Mouse (Mus musculus) left cerebral cortex, adult 11 months (tissue): ENCODE measurements around the gene Zbtb32.

ENCODE experiments used
- DNase-seq: peaks from one replicate; pipeline ENCODE4 v3.0.0; 2022; ENCODE audit warnings: low spot score

Zbtb32 gene

GRCm38 (mm10) chr7:30566033-30566432 is 32.7 kb downstream of the Zbtb32 start:
- no peak for DNase-seq

GRCm38 (mm10) chr7:30564970-30565571 is 33.6 kb downstream of the Zbtb32 start, which contains the start of gene Igflr1:
Gene Igflr1 (plus strand): TSS chr7:30565427.
- DNase-seq: no peak

GRCm38 (mm10) chr7:30563906-30564280 is 34.8 kb downstream of the Zbtb32 start:
- DNase-seq: no peak

DNA sequence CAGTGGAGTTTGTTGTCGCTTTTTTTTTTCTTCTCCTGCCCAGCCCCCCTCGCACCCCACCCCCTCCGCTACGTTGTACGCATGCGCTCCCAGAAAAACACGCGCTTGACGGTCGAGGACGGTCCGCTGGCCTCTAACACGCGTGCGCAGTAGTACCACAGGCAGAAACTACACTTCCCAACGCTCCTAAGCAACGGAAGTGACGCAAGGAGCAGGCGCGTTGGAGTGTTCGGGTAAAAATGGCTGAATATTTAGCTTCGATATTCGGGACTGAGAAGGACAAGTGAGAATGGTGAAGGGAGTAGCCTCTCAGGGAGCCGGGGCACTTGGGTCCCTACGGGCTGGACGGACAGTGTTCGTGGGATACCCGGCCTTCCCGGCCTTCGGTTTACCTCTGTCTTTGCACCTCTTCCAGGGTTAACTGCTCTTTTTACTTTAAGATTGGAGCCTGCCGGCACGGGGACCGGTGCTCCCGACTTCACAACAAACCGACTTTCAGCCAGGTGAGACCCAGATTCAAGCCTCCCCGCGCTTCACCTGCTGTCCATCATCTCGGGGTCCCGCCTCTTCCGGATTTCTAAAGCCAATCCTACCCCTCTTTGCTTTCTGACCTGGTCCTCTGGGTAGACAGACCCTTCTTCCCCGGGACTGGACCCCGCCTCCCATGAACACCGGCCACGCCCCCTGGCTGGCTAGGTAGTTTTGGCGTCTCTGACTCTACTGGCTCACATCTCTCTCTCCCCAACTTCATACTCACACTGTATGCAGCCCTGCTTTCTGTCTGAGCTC is 35.4 kb downstream of the Zbtb32 start, which contains the start of the genes U2af1l4, Gm49396 and Psenen:
Gene U2af1l4, plus strand, starts transcription at position 185 of the 789 bp plus-strand sequence.
Gene Gm49396, plus strand, starts transcription at position 228 of the 789 bp plus-strand sequence.
Gene Psenen, minus strand, starts transcription at position 511 of the 789 bp plus-strand sequence.
- peak; percentile 93 for DNase-seq

GRCm38 (mm10) chr7:30562526-30563116 is 36.1 kb downstream of the Zbtb32 start:
- DNase-seq: no peak

- no peak for DNase-seq
Measured at GRCm38 (mm10) chr7:30560296-30560695, 38.4 kb downstream of the Zbtb32 start.

DNA sequence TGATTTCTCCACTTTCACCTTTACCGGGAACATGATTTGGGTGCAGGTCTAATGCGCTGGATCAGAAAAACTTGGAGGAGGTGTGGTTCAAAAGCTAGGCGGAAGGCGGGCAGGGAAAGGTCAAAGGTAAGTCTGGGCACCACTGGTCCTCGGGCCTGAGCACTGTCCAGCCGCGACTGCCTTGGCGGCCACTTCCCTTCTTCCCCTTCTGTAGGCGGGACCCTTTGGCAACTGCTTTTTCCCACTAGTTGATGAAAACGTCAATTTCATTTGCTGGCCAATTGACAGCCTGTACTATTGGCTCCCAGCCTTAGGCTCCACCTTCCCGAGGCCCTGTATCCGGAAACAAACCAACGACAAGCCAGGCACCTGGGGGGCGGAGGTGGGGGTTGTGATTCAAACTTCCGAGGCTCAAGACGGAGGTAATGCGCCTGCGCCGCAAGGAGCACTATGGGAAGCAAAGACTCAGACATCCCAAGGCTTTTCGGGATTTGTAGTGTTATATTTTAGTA is 39.2 kb downstream of the Zbtb32 start, which contains the start of gene Lin37:
Gene Lin37, minus strand, starts transcription at position 396 of the 512 bp plus-strand sequence.
- DNase-seq: peak; percentile 98

- no peak for DNase-seq
Measured at GRCm38 (mm10) chr7:30558656-30559442, 39.9 kb downstream of the Zbtb32 start.

- no peak for DNase-seq
Measured at GRCm38 (mm10) chr7:30557901-30558514, 40.7 kb downstream of the Zbtb32 start.

GRCm38 (mm10) chr7:30556894-30557536 is 41.7 kb downstream of the Zbtb32 start:
- DNase-seq: no peak

DNA sequence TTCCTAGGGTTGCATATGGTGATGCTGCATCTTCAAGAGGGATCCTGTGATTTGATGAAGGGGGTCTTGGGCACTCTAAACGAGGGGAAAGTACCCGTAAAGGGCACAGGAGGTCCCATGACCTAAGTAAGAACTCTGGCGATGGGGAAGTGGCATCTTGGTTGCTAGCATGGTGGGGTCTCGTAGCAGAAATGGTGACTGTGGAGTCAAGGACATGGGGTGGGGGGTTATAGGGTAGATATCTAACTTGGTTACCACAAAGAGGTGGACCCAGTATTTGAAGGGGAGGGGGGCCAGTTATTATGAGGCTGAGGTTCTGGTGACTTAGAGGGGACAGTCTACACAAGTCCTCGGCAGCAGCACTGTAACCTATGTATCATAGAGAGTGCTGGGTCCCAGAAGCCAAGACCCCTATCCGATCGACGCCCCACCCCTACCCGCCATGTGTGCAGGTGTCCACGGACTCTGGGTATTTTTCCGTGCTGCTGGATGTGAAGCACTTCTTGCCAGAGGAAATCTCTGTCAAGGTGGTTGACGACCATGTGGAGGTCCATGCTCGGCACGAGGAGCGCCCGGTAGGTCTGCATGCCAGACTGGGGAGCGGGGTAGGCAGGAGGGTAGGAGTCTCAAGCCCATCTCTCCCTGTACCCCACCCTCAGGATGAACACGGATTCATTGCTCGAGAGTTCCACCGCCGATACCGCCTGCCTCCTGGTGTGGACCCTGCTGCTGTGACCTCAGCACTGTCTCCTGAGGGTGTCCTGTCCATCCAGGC is 44.7 kb downstream of the Zbtb32 start:
- DNase-seq: no peak

DNA sequence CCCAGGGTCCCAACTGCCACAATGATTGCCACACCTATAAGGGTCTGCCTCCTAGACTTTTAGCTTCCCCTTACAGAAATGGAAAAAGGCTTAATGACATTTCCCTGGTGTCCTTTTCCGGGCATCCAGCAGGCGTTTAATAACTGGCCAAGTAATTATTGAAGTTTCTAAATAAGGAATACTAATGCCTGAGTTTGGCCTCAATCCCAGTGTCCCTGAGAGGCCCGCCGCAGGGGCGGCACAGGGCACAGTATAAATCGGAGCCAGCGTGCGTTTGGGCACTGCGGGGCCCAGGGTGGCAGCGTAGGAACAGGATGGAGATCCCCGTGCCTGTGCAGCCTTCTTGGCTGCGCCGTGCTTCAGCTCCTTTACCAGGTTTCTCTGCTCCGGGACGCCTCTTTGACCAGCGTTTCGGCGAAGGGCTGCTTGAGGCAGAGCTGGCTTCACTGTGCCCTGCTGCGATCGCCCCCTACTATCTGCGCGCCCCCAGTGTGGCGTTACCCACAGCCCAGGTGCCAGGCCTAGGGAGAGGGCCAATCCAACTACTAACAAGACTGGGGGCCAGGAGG is 45.6 kb downstream of the Zbtb32 start:
- DNase-seq: no peak

DNA sequence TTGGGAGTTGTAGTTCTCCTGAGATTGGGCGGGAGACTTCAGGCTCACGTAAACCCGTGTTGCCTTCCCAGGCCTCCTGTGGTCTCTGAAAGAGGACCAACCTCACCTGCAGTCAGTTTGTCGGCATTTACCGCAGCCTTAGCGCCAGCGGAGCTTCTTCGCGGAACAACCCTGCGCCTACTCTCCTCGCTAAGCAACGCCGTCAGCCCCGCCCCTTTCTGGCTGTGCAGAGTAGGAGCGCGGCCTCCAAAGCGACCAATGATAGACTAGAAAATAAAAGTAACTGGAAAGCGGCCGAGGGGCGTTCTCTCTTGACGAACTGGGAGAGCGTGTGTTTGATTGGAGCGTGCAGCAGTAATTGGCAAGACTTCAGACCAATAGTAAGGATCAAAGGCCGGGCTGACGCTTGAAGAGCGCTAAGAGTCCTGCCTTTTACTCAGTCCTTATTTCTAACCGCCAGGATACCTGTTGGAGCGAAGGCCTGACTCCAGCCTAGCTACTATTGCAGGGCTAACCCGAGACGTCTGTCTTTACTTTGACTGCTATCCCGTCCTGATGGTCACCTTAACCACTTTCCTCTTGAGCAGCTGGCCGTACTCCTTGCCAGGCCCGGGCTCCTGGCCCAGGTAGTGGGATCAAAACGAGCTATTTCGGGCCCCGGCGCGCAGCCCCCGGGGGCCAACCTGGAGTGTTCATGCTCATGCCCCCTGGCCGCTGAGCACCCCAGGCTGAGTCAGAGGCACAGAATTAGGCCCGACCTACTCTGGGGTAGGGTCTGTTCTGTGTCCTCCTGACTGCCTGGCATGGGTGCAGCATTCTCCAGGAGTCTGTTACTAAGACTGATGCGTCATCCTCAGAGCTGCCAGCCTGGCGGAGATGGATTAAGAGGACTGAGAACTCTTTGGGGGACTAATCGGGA is 46.3 kb downstream of the Zbtb32 start, which contains the start of the genes Hspb6 and Proser3:
Gene Hspb6, plus strand, starts transcription at position 77 of the 919 bp plus-strand sequence.
Gene Proser3, minus strand, starts transcription at position 198 of the 919 bp plus-strand sequence.
- peak; percentile 93 for DNase-seq

GRCm38 (mm10) chr7:30551445-30552101 is 47.1 kb downstream of the Zbtb32 start:
- DNase-seq: no peak

DNA sequence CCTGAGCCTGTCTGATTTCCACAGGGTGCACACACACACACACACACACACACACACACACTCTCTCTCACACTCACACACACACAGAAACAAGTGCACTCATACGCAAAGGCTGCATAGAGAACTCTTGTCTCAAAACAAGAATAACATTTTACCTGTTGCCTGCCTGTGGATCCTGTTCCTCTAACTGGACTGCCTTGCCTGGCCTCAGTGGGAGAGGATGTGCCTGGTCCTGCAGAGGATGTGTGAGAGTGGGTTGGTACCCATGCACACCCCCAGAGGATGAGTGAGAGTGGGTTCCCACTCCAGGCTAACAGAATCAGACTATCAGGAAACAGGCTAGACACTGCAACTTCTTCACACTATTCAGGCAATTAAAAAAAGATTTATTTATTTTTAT is 48.1 kb downstream of the Zbtb32 start:
- no peak for DNase-seq

- no peak for DNase-seq
Measured at GRCm38 (mm10) chr7:30549880-30550279, 48.8 kb downstream of the Zbtb32 start.

DNA sequence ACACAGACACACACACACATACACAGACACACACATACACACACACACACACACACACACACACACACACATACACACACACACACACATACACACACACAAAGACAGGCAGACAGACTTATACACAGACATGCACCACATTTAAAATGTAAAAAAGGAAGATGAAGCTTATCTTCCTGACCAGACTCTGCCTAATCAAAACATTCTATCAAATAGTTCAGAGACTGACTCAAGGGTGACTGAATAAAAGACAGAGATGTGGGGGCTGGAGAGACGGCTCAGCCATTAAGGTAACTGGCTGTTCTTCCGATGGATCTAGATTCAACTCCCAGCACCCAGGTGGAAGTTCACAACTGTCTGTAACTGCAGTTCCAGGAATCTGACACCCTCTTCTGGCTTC is 54.4 kb downstream of the Zbtb32 start:
- no peak for DNase-seq

GRCm38 (mm10) chr7:30540572-30540971 is 58.1 kb downstream of the Zbtb32 start:
- DNase-seq: no peak
